Mouse (Mus musculus) midbrain, embryonic 13.5 days (tissue): ENCODE results near the gene Hmg20a. TPM values are rescaled to one million over a fixed set of nuclear protein-coding genes. Genes with fewer than 3 reads are reported as not detected.
A peak's percentile ranks its signal among the peaks of the same experiment; 100 is the strongest.
"Not testable (repeated sequence)": the region's sequence is repeated elsewhere in the genome, so short reads cannot be mapped to it uniquely, and the experiment has no call there.

ENCODE experiments used
- ATAC-seq: fragments of 200-750 bp; cut with Nextera tagmentation; 2 replicates; pipeline ENCODE4 v1.8.0; 2017; ENCODE audit warnings: mild to moderate bottlenecking, moderate TSS enrichment, moderate library complexity
- H3K27ac ChIP-seq: fragments of 300-500 bp; sonication (generic); 2 replicates; pipeline ENCODE4 v1.5.1; 2015; ENCODE audit warnings: inconsistent platforms, mild to moderate bottlenecking, moderate library complexity
- H3K27me3 ChIP-seq: fragments of 300-500 bp; sonication (generic); 2 replicates; pipeline ENCODE4 v1.6.1; 2015; ENCODE audit warnings: mild to moderate bottlenecking, inconsistent platforms
- H3K36me3 ChIP-seq: fragments of 300-500 bp; sonication (generic); 2 replicates; pipeline ENCODE4 v1.6.1; 2015; ENCODE audit warnings: mild to moderate bottlenecking, inconsistent platforms
- H3K4me1 ChIP-seq: fragments of 300-500 bp; sonication (generic); replicated peaks from 2 replicates; pipeline ENCODE4 v1.6.1; 2015; ENCODE audit warnings: inconsistent platforms
- H3K4me2 ChIP-seq: fragments of 300-500 bp; sonication (generic); replicated peaks from 2 replicates; pipeline ENCODE4 v1.6.1; 2015; ENCODE audit warnings: moderate library complexity, mild to moderate bottlenecking, inconsistent platforms
- H3K4me3 ChIP-seq: fragments of 300-500 bp; sonication (generic); replicated peaks from 2 replicates; pipeline ENCODE4 v1.5.1; 2015; ENCODE audit warnings: mild to moderate bottlenecking, inconsistent platforms
- H3K9ac ChIP-seq: fragments of 300-500 bp; sonication (generic); replicated peaks from 2 replicates; pipeline ENCODE4 v1.6.1; 2015; ENCODE audit warnings: mild to moderate bottlenecking, inconsistent platforms
- H3K9me3 ChIP-seq: fragments of 300-500 bp; sonication (generic); 2 replicates; pipeline ENCODE4 v1.6.1; 2016; ENCODE audit warnings: mild to moderate bottlenecking, inconsistent platforms
- WGBS: fragments of 180-500 bp; shearing (Covaris S2); methylation state at CpG from one replicate; pipeline ENCODE4 v1.1.7; 2015; 5-methylcytosine and 5-hydroxymethylcytosine counted together
- polyA plus RNA-seq: library from polyadenylated mRNA; unstranded; fragments of >200 nt; fragmentation: Nextera tagmentation; extraction: Ambion mirVana; gene quantifications from 2 replicates; pipeline ENCODE4 v1.2.1, GENCODE M21; 2015

Hmg20a gene
- polyA plus RNA-seq, 1 experiment from 2014 or later, result 88.1 TPM

GRCm38 (mm10) chr9:56415935-56416607 lies 2.3 kb upstream of the Hmg20a start:
- Histone ChIP-seq H3K4me3 (no peak overlapping the region), H3K9ac (no peak overlapping the region), H3K27me3 (no peaks in the 10 kb centered on the region), H3K9me3 (no peaks in the 10 kb centered on the region), H3K4me1 (peaks cover 28% of the 10 kb centered on the region), H3K4me2 (no peak overlapping the region), H3K36me3 (no peaks in the 10 kb centered on the region), H3K27ac (no peak overlapping the region)
- ATAC-seq, result no peak
- 64% methylated on average over 4 of the region's 4 CpGs for WGBS

DNA sequence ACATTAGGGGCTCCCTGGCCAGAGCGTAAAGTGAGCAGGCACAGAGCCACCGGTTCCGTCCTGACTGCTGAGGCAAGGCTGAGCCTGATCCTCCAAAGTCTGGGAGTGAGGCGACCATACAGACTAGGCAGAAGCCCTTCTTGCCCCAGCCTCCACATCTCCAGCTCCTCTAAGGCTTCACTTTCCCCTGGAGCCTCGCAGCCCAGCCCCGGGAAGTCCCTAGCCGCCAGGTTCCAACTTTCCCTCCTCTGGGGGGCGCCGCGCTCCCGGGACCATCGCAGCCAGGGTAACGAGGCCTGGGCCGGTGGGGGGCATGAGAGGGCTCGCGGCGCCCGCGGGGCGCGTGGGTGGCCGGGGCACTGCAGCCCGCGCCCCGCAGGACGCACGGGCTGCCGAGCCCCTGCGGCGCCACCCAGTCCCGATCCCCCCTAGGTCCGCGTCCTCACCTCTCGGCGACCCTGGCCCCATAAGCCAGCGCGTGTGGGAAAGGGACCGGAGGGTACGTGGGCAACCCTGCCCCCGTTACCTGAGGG lies 928 bp upstream of the Hmg20a start:
- peak; percentile 87 for ATAC-seq
- peak overlapping the region; percentile 77 for H3K9ac ChIP-seq
- H3K36me3 ChIP-seq, result no peaks in the 10 kb centered on the region
- WGBS, result under 1% methylated on average over 40 of the region's 40 CpGs
- H3K4me3 ChIP-seq, result peak overlapping the region; percentile 75
- no peaks in the 10 kb centered on the region for H3K27me3 ChIP-seq
- H3K4me1 ChIP-seq, result peaks cover 42% of the 10 kb centered on the region
- H3K4me2 ChIP-seq, result peak overlapping the region; percentile 82
- peak overlapping the region; percentile 82 for H3K27ac ChIP-seq
- no peaks in the 10 kb centered on the region for H3K9me3 ChIP-seq

GRCm38 (mm10) chr9:56418738-56419239 lies 380 bp downstream of the Hmg20a start:
- Histone ChIP-seq H3K27ac (peak overlapping the region; percentile 93), H3K27me3 (no peaks in the 10 kb centered on the region), H3K9ac (peak overlapping the region; percentile 74), H3K4me1 (peaks cover 50% of the 10 kb centered on the region), H3K36me3 (no peaks in the 10 kb centered on the region), H3K4me3 (peak overlapping the region; percentile 75), H3K9me3 (no peaks in the 10 kb centered on the region), H3K4me2 (peak overlapping the region; percentile 82)
- 0% methylated on average over 11 of the region's 11 CpGs for WGBS
- peak; percentile 53 for ATAC-seq

DNA sequence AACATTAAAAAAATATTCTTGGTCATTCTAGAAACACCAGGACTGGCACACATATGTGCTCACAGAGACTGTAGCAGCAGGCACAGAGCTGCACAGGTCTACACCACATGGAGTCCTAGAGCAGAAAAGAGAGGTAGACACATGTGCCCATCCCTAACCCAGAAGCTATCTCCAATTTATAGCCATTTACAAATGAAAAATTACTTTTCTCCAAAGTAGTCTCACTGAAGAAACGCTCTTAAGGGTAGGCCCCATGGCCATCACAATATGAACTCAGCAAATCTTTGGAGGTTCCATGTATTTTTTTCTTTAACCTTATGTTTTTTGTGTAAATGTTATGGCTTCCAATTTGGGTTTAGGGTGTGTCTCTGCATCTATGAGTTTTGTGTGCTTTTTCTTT lies 1.8 kb downstream of the Hmg20a start:
- H3K9me3 ChIP-seq, result no peaks in the 10 kb centered on the region
- no peak overlapping the region for H3K4me2 ChIP-seq
- peaks cover 50% of the 10 kb centered on the region for H3K4me1 ChIP-seq
- no peaks in the 10 kb centered on the region for H3K36me3 ChIP-seq
- no peak overlapping the region for H3K9ac ChIP-seq
- H3K27me3 ChIP-seq, result no peaks in the 10 kb centered on the region
- H3K27ac ChIP-seq, result no peak overlapping the region
- H3K4me3 ChIP-seq, result no peak overlapping the region
- ATAC-seq, result no peak
- 93% methylated on average over 1 of the region's 1 CpGs for WGBS

GRCm38 (mm10) chr9:56420892-56421601 lies 2.6 kb downstream of the Hmg20a start:
- Histone ChIP-seq H3K4me3 (no peak overlapping the region), H3K9me3 (no peaks in the 10 kb centered on the region), H3K4me2 (peak overlapping the region; percentile 2; the same call in 1 of the 2 replicates), H3K27ac (no peak overlapping the region), H3K9ac (no peak overlapping the region; the same call in 1 of the 2 replicates), H3K27me3 (no peaks in the 10 kb centered on the region), H3K36me3 (no peaks in the 10 kb centered on the region), H3K4me1 (peaks cover 50% of the 10 kb centered on the region)
- ATAC-seq, result no peak
- WGBS, result 90% methylated on average over 9 of the region's 9 CpGs

DNA sequence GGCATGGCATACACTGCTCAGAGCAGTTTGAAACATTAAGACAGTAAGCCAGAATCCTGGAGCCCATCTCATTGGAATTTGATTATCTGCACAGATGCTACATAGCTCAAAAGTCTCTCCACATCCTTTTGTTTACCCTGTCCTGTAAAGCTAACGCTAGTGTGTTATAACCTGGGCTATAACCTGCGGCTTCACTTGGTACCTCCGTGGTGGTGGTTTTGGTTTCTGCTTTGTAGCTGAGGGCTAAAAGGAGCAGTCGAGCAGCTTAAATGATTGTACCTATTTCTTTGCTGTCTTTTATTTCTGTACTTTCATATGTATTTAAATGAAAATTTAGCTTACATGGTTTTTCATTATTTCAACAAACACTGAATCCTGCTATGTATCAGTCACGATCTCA lies 3.6 kb downstream of the Hmg20a start:
- H3K9me3 ChIP-seq, result no peaks in the 10 kb centered on the region
- ATAC-seq, result no peak
- no peak overlapping the region for H3K4me3 ChIP-seq
- H3K9ac ChIP-seq, result no peak overlapping the region
- H3K4me2 ChIP-seq, result no peak overlapping the region
- no peaks in the 10 kb centered on the region for H3K27me3 ChIP-seq
- H3K27ac ChIP-seq, result no peak overlapping the region
- H3K4me1 ChIP-seq, result peaks cover 46% of the 10 kb centered on the region
- 89% methylated on average over 5 of the region's 5 CpGs for WGBS
- no peaks in the 10 kb centered on the region for H3K36me3 ChIP-seq

DNA sequence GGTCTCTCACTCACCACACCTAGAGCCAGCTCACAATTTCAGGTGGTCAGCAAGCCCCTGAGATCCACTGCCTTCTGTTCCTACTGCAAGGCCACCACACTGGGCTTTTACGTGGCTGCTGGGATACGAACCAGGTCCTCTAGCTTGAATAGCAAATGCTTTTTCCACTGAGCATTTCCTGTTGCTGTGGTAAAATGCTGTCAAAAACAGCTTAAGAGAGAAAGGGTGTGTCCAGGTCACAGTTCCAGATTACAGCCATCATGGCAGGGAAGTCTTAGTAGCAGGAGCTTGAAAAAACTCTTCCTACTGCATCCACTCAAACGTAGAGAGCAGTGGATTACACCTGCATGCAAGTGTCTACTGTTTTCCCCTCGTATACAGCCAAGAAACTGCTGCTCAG lies 6.5 kb downstream of the Hmg20a start:
- WGBS, result 97% methylated on average over 4 of the region's 4 CpGs
- no peak overlapping the region for H3K4me2 ChIP-seq
- no peaks in the 10 kb centered on the region for H3K27me3 ChIP-seq
- peaks cover 33% of the 10 kb centered on the region for H3K4me1 ChIP-seq
- no peak overlapping the region for H3K4me3 ChIP-seq
- H3K27ac ChIP-seq, result no peak overlapping the region
- H3K9me3 ChIP-seq, result no peaks in the 10 kb centered on the region
- H3K9ac ChIP-seq, result no peak overlapping the region
- ATAC-seq, result no peak
- no peaks in the 10 kb centered on the region for H3K36me3 ChIP-seq

DNA sequence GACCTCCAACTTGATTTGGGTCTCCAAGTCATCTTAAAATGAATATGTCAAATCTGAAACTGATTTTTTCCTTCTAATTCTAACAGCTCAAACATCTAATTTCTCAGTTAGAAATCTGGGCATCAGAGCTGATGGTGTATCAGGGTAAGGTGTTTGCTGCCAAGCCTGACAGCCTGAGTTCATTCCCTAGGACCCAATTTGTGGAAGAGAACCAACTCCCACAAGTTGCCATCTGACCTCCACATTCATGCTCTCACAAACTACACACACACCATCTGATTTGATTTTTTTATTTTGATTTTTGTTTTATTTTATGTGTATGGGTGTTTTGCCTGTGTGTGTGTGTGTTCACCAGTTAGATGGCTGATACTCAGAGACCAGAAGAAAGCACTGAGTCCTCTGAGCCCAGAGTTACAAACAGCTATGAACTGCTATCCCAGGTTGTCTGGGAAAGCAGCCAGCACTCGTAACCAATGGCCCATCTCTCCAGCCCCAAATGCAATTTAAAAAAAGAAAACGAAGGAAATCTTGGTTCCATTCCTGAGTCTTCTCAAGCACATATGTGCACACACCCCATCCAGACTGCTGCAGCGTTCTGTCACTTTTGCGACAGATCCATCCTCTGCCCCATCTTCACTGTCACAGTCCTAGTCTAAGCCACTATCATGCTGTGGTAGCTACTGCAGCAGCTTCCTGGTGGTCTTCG lies 17.6 kb downstream of the Hmg20a start:
- Histone ChIP-seq H3K27me3 (no peaks in the 10 kb centered on the region), H3K4me1 (0 out of 2 replicates have a peak, but pooled peaks cover 4% of the 10 kb centered on the region), H3K4me3 (no peak overlapping the region), H3K36me3 (no peaks in the 10 kb centered on the region), H3K9ac (no peak overlapping the region), H3K4me2 (no peak overlapping the region), H3K9me3 (no peaks in the 10 kb centered on the region), H3K27ac (no peak overlapping the region)
- no peak for ATAC-seq
- 93% methylated on average over 5 of the region's 5 CpGs for WGBS

- H3K9me3 ChIP-seq, ATAC-seq, H3K36me3 ChIP-seq, H3K9ac ChIP-seq, H3K4me2 ChIP-seq, H3K27ac ChIP-seq, H3K4me1 ChIP-seq, H3K27me3 ChIP-seq, H3K4me3 ChIP-seq: not testable (repeated sequence)
- WGBS, result 93% methylated on average over 29 of the region's 29 CpGs
These were observed 19.0 kb downstream of the Hmg20a start for GRCm38 (mm10) chr9:56437300-56437892.

DNA sequence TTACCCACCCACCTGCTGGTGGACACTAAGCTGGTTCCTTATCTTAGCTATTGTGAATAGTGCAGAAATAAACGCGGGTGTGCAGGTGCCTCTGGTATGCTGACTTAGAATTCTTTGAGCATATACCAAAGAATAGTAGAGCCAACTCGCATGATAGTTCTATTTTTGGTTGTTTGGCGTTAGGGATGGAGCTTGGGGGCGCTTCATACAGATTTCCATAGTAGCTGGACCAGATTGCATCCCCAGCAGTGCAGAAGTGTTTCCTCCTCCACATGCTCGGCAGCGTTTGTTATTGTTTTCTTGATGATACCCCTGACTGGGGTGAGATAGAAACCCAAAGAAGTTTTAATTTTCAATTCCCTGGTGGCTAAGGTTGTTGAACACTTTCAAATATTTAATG lies 21.3 kb downstream of the Hmg20a start:
- H3K27ac ChIP-seq, result no peak overlapping the region
- H3K36me3 ChIP-seq, result no peaks in the 10 kb centered on the region
- WGBS, result 88% methylated on average over 7 of the region's 7 CpGs
- no peak overlapping the region for H3K9ac ChIP-seq
- H3K4me1 ChIP-seq, result no peaks in the 10 kb centered on the region
- H3K9me3 ChIP-seq, result no peaks in the 10 kb centered on the region
- no peak overlapping the region for H3K4me3 ChIP-seq
- no peak for ATAC-seq
- H3K4me2 ChIP-seq, result no peak overlapping the region
- H3K27me3 ChIP-seq, result no peaks in the 10 kb centered on the region

GRCm38 (mm10) chr9:56451570-56451969 lies 33.2 kb downstream of the Hmg20a start:
- H3K27ac ChIP-seq, result no peak overlapping the region
- WGBS, result 92% methylated on average over 6 of the region's 6 CpGs

More at GRCm38 (mm10) chr9:56451570-56451969, 33.2 kb downstream of the Hmg20a start:
- no peaks in the 10 kb centered on the region for H3K4me1 ChIP-seq
- H3K9me3 ChIP-seq, result no peaks in the 10 kb centered on the region
- H3K9ac ChIP-seq, result no peak overlapping the region
- H3K36me3 ChIP-seq, result peaks cover 4% of the 10 kb centered on the region; the same call in 1 of the 2 replicates
- H3K4me3 ChIP-seq, result no peak overlapping the region
- H3K27me3 ChIP-seq, result no peaks in the 10 kb centered on the region
- ATAC-seq, result no peak
- no peak overlapping the region for H3K4me2 ChIP-seq
